Mouse (Mus musculus): ENCODE measurements at regions not wholly inside any gene's neighbourhood (a gene's known extent, or its start where the extent isn't known, plus 50 kb on each side); places are given as distances from the start of the nearest gene placed in this dataset.

- no peak for DNase-seq (ENCODE audit: extremely low spot score)
Measured at GRCm38 (mm10) chr13:112002661-112003347, 194.0 kb upstream of the Map3k1 start.

- no peak for DNase-seq (ENCODE audit: extremely low spot score)
Measured at GRCm38 (mm10) chr13:112003445-112003844, 194.7 kb upstream of the Map3k1 start.

- DNase-seq (ENCODE audit: extremely low spot score) = no peak
Measured at GRCm38 (mm10) chr13:112004126-112004525, 195.3 kb upstream of the Map3k1 start.

- DNase-seq (ENCODE audit: extremely low spot score) = no peak
Measured at GRCm38 (mm10) chr13:112005421-112005820, 196.6 kb upstream of the Map3k1 start.

GRCm38 (mm10) chr13:112008806-112009205 lies 200.0 kb upstream of the Map3k1 start:
- DNase-seq (ENCODE audit: extremely low spot score) = no peak

GRCm38 (mm10) chr13:112009288-112009687 lies 200.5 kb upstream of the Map3k1 start:
- no peak for DNase-seq (ENCODE audit: extremely low spot score)

- no peak for DNase-seq (ENCODE audit: extremely low spot score)
Measured at GRCm38 (mm10) chr13:112010464-112010863, 201.7 kb upstream of the Map3k1 start.

- no peak for DNase-seq (ENCODE audit: extremely low spot score)
Measured at GRCm38 (mm10) chr13:112012640-112013039, 203.8 kb upstream of the Map3k1 start.

GRCm38 (mm10) chr13:112015083-112015482 lies 206.3 kb upstream of the Map3k1 start:
- no peak for DNase-seq (ENCODE audit: extremely low spot score)

- no peak for DNase-seq (ENCODE audit: extremely low spot score)
Measured at GRCm38 (mm10) chr13:112016280-112016679, 207.5 kb upstream of the Map3k1 start.

GRCm38 (mm10) chr13:112018497-112019281 lies 209.9 kb upstream of the Map3k1 start:
- DNase-seq (ENCODE audit: extremely low spot score) = no peak

- DNase-seq (ENCODE audit: extremely low spot score) = no peak
Measured at GRCm38 (mm10) chr13:112019575-112019974, 210.8 kb upstream of the Map3k1 start.

GRCm38 (mm10) chr13:112023171-112023570 lies 214.4 kb upstream of the Map3k1 start:
- no peak for DNase-seq (ENCODE audit: extremely low spot score)

GRCm38 (mm10) chr13:112024667-112025585 lies 216.1 kb upstream of the Map3k1 start:
- DNase-seq (ENCODE audit: extremely low spot score) = no peak

- no peak for DNase-seq (ENCODE audit: extremely low spot score)
Measured at GRCm38 (mm10) chr13:112025586-112025950, 216.8 kb upstream of the Map3k1 start.

GRCm38 (mm10) chr13:112027736-112028135 lies 218.9 kb upstream of the Map3k1 start:
- no peak for DNase-seq (ENCODE audit: extremely low spot score)

GRCm38 (mm10) chr13:112031061-112031460 lies 222.3 kb upstream of the Map3k1 start:
- no peak for DNase-seq (ENCODE audit: extremely low spot score)

- no peak for DNase-seq (ENCODE audit: extremely low spot score)
Measured at GRCm38 (mm10) chr13:112031631-112032320, 223.0 kb upstream of the Map3k1 start.

- no peak for DNase-seq (ENCODE audit: extremely low spot score)
Measured at GRCm38 (mm10) chr13:112037731-112038380, 229.1 kb upstream of the Map3k1 start.

- DNase-seq (ENCODE audit: extremely low spot score) = no peak
Measured at GRCm38 (mm10) chr13:112038556-112039304, 229.9 kb upstream of the Map3k1 start.
